Mouse (Mus musculus) cerebellum, adult 8-10 months (tissue): ENCODE data around the gene Kcnq2.

Experiments used
- DNase-seq: peaks from one replicate; pipeline ENCODE4 v3.0.0; 2022

Kcnq2 gene

DNA sequence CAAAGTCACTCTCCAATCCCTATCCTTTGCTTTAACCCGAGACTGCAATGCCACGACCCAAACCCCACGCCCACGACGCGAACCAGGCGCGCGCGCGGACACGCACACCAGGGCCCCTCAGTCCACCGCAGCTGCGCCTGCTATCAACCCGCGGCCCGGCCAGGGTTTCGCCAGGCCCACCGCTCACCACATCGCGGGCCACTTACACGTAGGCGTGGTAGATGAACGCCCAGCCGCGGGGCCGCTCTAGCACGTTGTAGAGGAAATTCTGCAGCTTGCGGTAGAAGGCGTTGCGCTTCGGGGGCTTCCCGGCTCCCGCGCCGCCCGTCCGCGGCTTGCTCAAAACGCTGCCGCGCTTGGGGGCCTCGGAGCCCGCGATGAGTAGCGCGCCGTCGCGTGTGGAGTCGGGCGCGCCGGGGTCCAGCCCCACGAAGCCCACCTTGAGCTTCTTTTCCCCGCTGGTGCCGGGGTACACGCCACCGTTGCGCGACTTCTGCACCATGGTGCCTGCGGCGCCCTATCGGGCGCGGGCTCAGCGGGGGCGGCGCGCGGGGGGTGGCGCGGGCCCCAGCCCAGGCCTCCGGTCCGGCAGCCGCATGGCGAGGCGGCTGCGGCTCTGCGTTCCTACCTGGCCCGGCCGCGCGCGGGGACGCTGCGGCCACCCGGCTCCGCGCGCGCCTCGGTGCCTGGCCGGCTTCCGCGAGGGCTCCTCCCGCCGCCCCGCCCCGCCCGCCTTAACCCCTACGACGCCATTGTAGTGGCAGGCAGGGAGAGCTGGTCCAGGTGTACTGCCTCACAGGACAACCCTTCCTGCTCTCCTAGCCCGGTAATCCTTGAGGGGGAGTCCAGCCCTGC, at the start of gene Kcnq2:
Kcnq2 (minus strand) TSS at position 710 of the 855 bp plus-strand sequence.
- DNase-seq, result peak; percentile 54

GRCm38 (mm10) chr2:181180898-181181297, 45.8 kb upstream of the Kcnq2 start:
- DNase-seq, result no peak

DNA sequence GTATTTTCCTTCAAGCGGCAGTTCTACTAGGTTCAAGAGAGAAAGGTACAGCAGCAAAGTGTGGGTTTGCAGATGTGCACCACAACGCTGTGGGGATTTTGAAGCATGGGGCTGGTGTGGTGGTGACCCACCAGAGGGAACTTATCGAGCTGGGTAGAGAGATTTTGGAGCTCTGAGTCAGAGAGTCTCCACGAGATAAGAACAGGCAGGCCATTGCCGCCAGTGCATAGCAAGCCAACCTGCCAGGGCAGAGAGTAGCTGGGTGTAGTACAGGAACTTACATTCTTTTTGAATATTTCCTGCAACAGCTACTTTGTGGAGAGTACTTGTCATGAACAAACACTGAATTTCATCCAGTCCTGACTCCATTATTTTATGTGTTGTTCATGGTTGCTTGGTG, 43.4 kb upstream of the Kcnq2 start:
- no peak for DNase-seq

GRCm38 (mm10) chr2:181178015-181178414, 42.9 kb upstream of the Kcnq2 start:
- no peak for DNase-seq

DNA sequence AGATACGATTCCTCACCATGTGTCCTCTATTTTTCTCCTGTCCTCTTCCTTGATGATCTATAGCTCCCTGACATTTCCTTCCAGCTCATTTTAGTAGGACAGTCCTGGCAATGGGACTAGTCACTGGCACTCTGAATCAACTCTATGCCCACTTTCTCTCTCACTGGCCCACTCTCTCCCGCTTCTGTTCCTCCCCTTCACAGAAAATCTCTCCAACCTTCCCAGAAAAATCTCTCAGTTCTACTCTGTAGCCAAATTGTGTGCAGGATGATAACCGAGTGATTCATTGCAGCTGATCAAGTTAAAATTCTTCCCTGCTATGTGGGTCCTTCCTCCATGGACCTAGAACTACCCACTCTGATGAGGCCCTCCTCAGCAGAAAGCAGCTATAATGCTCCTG, 39.5 kb upstream of the Kcnq2 start:
- no peak for DNase-seq

- DNase-seq, result no peak
Measured at GRCm38 (mm10) chr2:181166469-181166868, 31.4 kb upstream of the Kcnq2 start.

DNA sequence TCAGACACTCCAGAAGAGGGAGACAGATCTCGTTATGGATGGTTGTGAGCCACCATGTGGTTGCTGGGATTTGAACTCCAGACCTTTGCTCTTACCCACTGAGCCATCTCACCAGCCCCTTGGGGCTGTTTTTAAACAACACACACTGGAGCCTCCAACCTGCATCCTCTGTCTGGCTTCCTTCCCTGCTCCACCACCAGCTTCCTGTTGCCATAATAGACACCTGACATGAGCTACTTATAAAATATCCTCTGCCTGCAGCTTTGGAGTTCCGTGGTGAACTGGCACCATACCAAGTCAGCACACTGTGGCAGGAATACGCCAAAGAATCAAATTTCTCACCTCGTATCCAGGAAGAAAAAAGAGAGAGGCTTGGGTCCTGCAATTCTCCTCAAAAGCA, 25.7 kb upstream of the Kcnq2 start:
- DNase-seq, result no peak

DNA sequence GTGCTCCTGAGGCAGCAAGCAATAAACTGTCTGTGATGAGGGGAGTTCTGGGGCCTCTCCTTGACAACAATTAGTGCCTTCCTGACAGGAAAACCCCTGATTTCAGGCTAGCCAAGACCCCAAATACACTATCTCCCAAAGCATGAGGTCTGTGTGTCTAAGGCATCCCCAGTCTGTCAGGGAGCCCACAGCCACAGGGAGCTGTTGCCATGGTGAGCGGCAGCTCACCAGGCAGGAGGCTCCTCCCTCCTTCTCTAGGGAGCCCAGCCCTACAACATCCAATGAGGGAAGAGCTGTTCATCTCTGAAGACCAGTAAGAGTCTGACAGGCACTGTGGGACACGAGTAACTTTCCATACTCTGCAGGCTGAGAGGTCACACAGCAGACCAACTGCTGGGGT, 24.7 kb upstream of the Kcnq2 start:
- DNase-seq, result peak; percentile 60

- DNase-seq, result peak; percentile 87
Measured at GRCm38 (mm10) chr2:181159091-181159514, 24.0 kb upstream of the Kcnq2 start.

DNA sequence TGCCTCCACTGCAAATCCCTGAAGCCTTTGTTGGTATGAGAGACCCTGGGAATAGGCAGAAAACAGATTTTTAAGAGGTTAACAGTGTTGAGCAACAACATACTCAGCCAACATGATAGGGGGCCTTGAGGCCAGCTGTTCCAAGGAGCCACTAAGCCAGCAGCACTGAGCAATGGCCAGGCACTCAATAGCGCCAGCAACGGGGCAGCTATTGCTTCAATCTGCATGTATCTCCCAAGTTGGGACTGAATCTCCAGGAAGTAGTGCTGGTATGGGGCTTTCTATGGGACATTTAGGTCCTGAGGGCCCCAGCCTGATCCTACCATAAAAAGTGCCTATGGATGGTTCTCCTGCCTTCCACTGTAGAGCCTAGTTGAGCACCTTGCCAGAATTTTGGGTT, 23.4 kb upstream of the Kcnq2 start:
- DNase-seq, result peak; percentile 35

DNA sequence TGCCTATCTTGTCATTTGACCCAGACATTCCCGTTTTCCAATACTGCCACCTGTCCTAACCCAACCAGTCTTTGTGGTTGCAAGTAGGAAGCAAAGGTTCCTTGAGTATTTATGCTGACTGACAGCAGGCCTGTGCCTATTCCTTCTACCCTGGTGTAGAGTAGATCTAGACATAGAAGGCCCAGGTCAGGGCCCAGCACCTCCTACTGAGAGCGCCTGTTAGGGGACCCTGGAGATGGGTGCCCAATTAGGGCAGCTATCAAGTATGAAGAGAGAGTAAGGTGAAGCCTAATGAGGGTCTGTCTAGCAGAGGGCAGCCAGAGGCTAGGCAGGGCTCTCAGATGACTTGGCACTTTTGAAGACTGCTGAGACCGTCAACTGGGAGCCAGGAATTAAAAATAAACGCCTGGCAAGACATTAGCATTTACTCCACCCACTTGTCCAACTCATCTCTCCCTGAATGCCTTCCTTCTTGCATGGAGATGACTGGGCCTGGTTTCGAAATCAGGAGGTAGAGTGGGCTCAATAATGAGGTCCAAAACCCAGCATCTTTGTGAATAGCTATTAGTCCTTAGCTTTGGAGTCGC, 22.7 kb upstream of the Kcnq2 start:
- peak; percentile 39 for DNase-seq

- DNase-seq, result no peak
Measured at GRCm38 (mm10) chr2:181157180-181157579, 22.1 kb upstream of the Kcnq2 start.

GRCm38 (mm10) chr2:181156248-181157121, 21.4 kb upstream of the Kcnq2 start, which contains the start of gene Eef1a2:
Eef1a2 (minus strand) TSS chr2:181157014.
- DNase-seq, result peak; percentile 89

- DNase-seq, result peak; percentile 79
Measured at GRCm38 (mm10) chr2:181155801-181156200, 20.7 kb upstream of the Kcnq2 start.

- peak; percentile 51 for DNase-seq
Measured at GRCm38 (mm10) chr2:181154831-181155415, 19.8 kb upstream of the Kcnq2 start.

- peak; percentile 37 for DNase-seq
Measured at GRCm38 (mm10) chr2:181154361-181154760, 19.3 kb upstream of the Kcnq2 start.

DNA sequence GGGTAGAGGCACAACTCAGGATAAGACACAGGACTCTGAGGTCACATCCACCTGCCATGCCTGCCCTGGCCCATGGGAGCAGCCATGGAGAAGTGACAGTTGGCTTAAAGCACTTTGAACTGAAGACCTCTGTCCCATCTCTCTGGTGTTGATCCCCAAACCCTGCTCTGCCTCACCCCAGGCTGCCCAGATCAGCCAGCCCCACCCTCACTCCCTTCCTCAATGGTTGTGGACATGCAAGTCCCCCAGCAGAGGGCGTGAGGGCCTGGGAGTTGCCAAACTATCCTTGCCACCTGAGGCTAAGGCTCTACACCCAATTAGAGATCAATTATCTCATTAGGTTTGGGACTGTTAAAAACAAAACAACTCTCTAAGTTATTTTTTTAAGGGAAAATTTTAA, 18.7 kb upstream of the Kcnq2 start:
- peak; percentile 67 for DNase-seq

GRCm38 (mm10) chr2:181153131-181153530, 18.0 kb upstream of the Kcnq2 start:
- peak; percentile 45 for DNase-seq

- peak; percentile 49 for DNase-seq
Measured at GRCm38 (mm10) chr2:181152701-181153100, 17.6 kb upstream of the Kcnq2 start.

GRCm38 (mm10) chr2:181150281-181150680, 15.2 kb upstream of the Kcnq2 start:
- DNase-seq, result no peak

DNA sequence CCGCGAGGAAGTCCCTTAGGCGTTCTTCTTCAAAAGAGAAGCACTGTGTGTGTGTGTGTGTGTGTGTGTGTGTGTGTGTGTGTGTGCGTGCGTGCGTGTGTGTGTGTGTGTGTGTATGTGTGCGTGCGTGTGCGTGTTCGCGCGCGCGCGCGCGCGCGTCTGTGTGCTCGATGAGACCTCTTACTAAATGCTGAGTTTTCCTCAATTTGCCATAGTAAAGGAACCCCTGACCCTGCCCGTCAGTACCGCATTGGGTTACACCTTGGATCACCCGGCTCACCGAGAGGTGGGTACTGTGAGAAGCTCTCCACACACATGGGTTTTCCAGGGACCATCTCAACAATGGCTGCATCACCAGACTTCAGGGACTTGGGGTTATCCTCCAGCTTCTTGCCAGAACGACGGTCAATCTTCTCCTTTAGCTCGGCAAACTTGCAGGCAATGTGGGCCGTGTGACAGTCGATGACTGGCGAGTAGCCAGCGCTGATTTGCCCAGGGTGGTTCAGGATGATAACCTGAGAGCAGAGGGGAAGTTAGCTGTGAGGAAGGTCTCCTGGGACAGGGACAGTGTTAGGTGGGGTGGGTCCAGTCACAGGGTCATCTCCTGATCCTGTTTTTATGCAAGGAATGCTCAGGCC, 13.3 kb upstream of the Kcnq2 start:
- DNase-seq, result no peak

GRCm38 (mm10) chr2:181147546-181148317, 12.6 kb upstream of the Kcnq2 start:
- DNase-seq, result no peak
